Mouse (Mus musculus): ENCODE results near the gene Csnk2a2.

- TF ChIP-seq POLR2A (IDR thresholded peaks at IDR 0.05; ENCODE audit: borderline replicate concordance, insufficient read depth, low read length), result no peak
- TF ChIP-seq CTCF (IDR thresholded peaks at IDR 0.05; ENCODE audit: borderline replicate concordance, insufficient read depth, low read depth, low read length), result no peak
These were observed 93.1 kb downstream of the Csnk2a2 start for GRCm38 (mm10) chr8:95396752-95397151.
